Mouse (Mus musculus) forebrain, embryonic 11.5 days (tissue): ENCODE data around the gene Zfp990. TPM values are rescaled to one million over a fixed set of nuclear protein-coding genes. Genes with fewer than 3 reads are reported as not detected.
"Not testable (repeated sequence)": the region's sequence is repeated elsewhere in the genome, so short reads cannot be mapped to it uniquely, and the experiment has no call there.

Source experiments
- ATAC-seq: fragments of 200-750 bp; cut with Nextera tagmentation; replicated peaks from 2 replicates; pipeline ENCODE4 v1.8.0; 2017; ENCODE audit warnings: moderate TSS enrichment; ENCODE audit not compliant: low FRiP score
- DNase-seq: peaks from one replicate; pipeline ENCODE4 v3.0.0-alpha.2; 2017; ENCODE audit warnings: low spot score
- H3K27ac ChIP-seq: fragments of 300-500 bp; sonication (generic); 2 replicates; pipeline ENCODE4 v1.5.1; 2014; ENCODE audit warnings: low read depth, low read length
- H3K27me3 ChIP-seq: fragments of 300-500 bp; sonication (generic); 2 replicates; pipeline ENCODE4 v1.6.1; 2014; ENCODE audit warnings: mild to moderate bottlenecking, low read length, mixed read lengths; ENCODE audit not compliant: control insufficient read depth, insufficient read depth
- H3K36me3 ChIP-seq: fragments of 300-500 bp; sonication (generic); 2 replicates; pipeline ENCODE4 v1.6.1; 2014; ENCODE audit warnings: mild to moderate bottlenecking, low read length, moderate library complexity, mixed read lengths; ENCODE audit not compliant: control insufficient read depth, insufficient read depth
- H3K4me1 ChIP-seq: fragments of 300-500 bp; sonication (generic); replicated peaks from 2 replicates; pipeline ENCODE4 v1.6.1; 2014; ENCODE audit warnings: low read length, mixed read lengths; ENCODE audit not compliant: control insufficient read depth, insufficient read depth
- H3K4me2 ChIP-seq: fragments of 300-500 bp; sonication (generic); 2 replicates; pipeline ENCODE4 v1.6.1; 2014; ENCODE audit warnings: low read depth, mild to moderate bottlenecking, low read length, moderate library complexity, mixed read lengths; ENCODE audit not compliant: severe bottlenecking
- H3K4me3 ChIP-seq: fragments of 300-500 bp; sonication (generic); 2 replicates; pipeline ENCODE4 v1.5.1; 2014; ENCODE audit warnings: low read depth, low read length
- H3K9ac ChIP-seq: fragments of 300-500 bp; sonication (generic); 2 replicates; pipeline ENCODE4 v1.6.1; 2014; ENCODE audit warnings: low read length
- H3K9me3 ChIP-seq: fragments of 300-500 bp; sonication (generic); 2 replicates; pipeline ENCODE4 v1.6.1; 2016; ENCODE audit warnings: low read length, mixed read lengths; ENCODE audit not compliant: control insufficient read depth
- WGBS: fragments of 180-500 bp; shearing (Covaris S2); extraction: QIAGEN DNeasy Blood & Tissue Kit; methylation state at CpG from one replicate; pipeline ENCODE4 v1.1.7; 2014; 5-methylcytosine and 5-hydroxymethylcytosine counted together
- polyA plus RNA-seq: library from polyadenylated mRNA; unstranded; fragments of >200 nt; fragmentation: Nextera tagmentation; extraction: Ambion mirVana; gene quantifications from 2 replicates; pipeline ENCODE4 v1.2.1, GENCODE M21; 2014

Zfp990 gene
- polyA plus RNA-seq, 1 experiment from 2014 or later, result not detected

GRCm38 (mm10) chr4:145515776-145516565 lies 5.4 kb downstream of the Zfp990 start:
- not testable (repeated sequence) for H3K9ac ChIP-seq, H3K36me3 ChIP-seq, DNase-seq, H3K27me3 ChIP-seq, H3K4me1 ChIP-seq, H3K9me3 ChIP-seq, H3K27ac ChIP-seq, H3K4me2 ChIP-seq, H3K4me3 ChIP-seq, ATAC-seq
- 74% methylated on average over 4 of the region's 4 CpGs for WGBS

- whole genome bisulfite sequencing, result 100% methylated on average over 1 of the region's 1 CpGs
- ATAC-seq, H3K27me3 ChIP-seq, H3K9ac ChIP-seq, H3K9me3 ChIP-seq, H3K27ac ChIP-seq, H3K36me3 ChIP-seq, H3K4me1 ChIP-seq, H3K4me3 ChIP-seq, DNase-seq, H3K4me2 ChIP-seq: not testable (repeated sequence)
Measured at GRCm38 (mm10) chr4:145517391-145517790, 6.8 kb downstream of the Zfp990 start.

GRCm38 (mm10) chr4:145543861-145544260 lies 33.3 kb downstream of the Zfp990 start:
- H3K4me3 ChIP-seq, DNase-seq, H3K27me3 ChIP-seq, ATAC-seq, H3K4me1 ChIP-seq, H3K27ac ChIP-seq, H3K9ac ChIP-seq, H3K36me3 ChIP-seq, H3K4me2 ChIP-seq: not testable (repeated sequence)
- peaks cover 13% of the 10 kb centered on the region; the same call in 1 of the 2 replicates for H3K9me3 ChIP-seq
- 81% methylated on average over 5 of the region's 5 CpGs for WGBS

- 19% methylated on average over 2 of the region's 2 CpGs for WGBS
- not testable (repeated sequence) for H3K4me1 ChIP-seq, H3K4me2 ChIP-seq, H3K4me3 ChIP-seq, H3K27ac ChIP-seq, H3K27me3 ChIP-seq, H3K36me3 ChIP-seq, H3K9ac ChIP-seq, ATAC-seq, DNase-seq
- peaks cover 16% of the 10 kb centered on the region for H3K9me3 ChIP-seq
Measured at GRCm38 (mm10) chr4:145545106-145545505, 34.5 kb downstream of the Zfp990 start.

GRCm38 (mm10) chr4:145545734-145546349 lies 35.3 kb downstream of the Zfp990 start:
- not testable (repeated sequence) for DNase-seq, H3K27ac ChIP-seq, H3K9ac ChIP-seq, H3K4me1 ChIP-seq, H3K4me2 ChIP-seq, H3K36me3 ChIP-seq, H3K27me3 ChIP-seq, H3K4me3 ChIP-seq
- 0 out of 2 replicates have a peak, but pooled peaks have one; percentile 33 for ATAC-seq
- WGBS, result 77% methylated on average over 6 of the region's 6 CpGs
- peaks cover 16% of the 10 kb centered on the region for H3K9me3 ChIP-seq

- not testable (repeated sequence) for DNase-seq, H3K27ac ChIP-seq, H3K4me2 ChIP-seq, H3K4me1 ChIP-seq, H3K4me3 ChIP-seq, H3K36me3 ChIP-seq, H3K9ac ChIP-seq, H3K27me3 ChIP-seq
- WGBS, result 90% methylated on average over 3 of the region's 3 CpGs
- peaks cover 16% of the 10 kb centered on the region for H3K9me3 ChIP-seq
- ATAC-seq, result 0 out of 2 replicates have a peak, but pooled peaks have one; percentile 58
Measured at GRCm38 (mm10) chr4:145546477-145546876, 35.9 kb downstream of the Zfp990 start.

GRCm38 (mm10) chr4:145556680-145557079 lies 46.1 kb downstream of the Zfp990 start:
- Histone ChIP-seq H3K27me3 (no peaks in the 10 kb centered on the region), H3K4me3 (no peak overlapping the region), H3K36me3 (no peaks in the 10 kb centered on the region), H3K4me2 (no peak overlapping the region), H3K9ac (no peak overlapping the region), H3K27ac (no peak overlapping the region), H3K9me3 (peaks cover 22% of the 10 kb centered on the region), H3K4me1 (no peaks in the 10 kb centered on the region)
- DNase-seq, result no peak
- WGBS, result 68% methylated on average over 1 of the region's 1 CpGs
- ATAC-seq, result no peak

- 48% methylated on average over 3 of the region's 3 CpGs for WGBS
- peak; percentile 19; the same call in 1 of the 2 replicates for ATAC-seq
- H3K27me3 ChIP-seq, result no peaks in the 10 kb centered on the region
- H3K4me2 ChIP-seq, result no peak overlapping the region
- no peak overlapping the region for H3K4me3 ChIP-seq
- H3K9ac ChIP-seq, result no peak overlapping the region
- H3K9me3 ChIP-seq, result peaks cover 20% of the 10 kb centered on the region
- no peak for DNase-seq
- no peaks in the 10 kb centered on the region for H3K4me1 ChIP-seq
- H3K36me3 ChIP-seq, result no peaks in the 10 kb centered on the region
- no peak overlapping the region for H3K27ac ChIP-seq
Measured at GRCm38 (mm10) chr4:145559505-145560099, 49.0 kb downstream of the Zfp990 start.
